11 mouse cellular contexts compared by ENCODE assay signal in genomic region chr7:101419013-101419770, GRCm38 (mm10). TPM values are rescaled to one million over a fixed set of nuclear protein-coding genes. Genes with fewer than 3 reads are reported as not detected.
DNase-seq lines count a peak whose midpoint lies in the region; ATAC-seq and TF ChIP-seq lines count a peak whose summit lies in the region.
"Had no signal": no experiment of that assay in that cellular context is flagged by ENCODE, and none has a peak within 500 bp of the region (broad histone marks: within the 10 kb centered on the region; RNA-seq: fewer than 3 reads in every experiment).

No protein-coding gene starts in this region.

- intact Hi-C loops in heart, postnatal 36 days (cut with DNase I): no loop called here

- no peak overlapping the region for H3K27ac ChIP-seq in forebrain, embryonic 15.5 days (replicated peaks)
- H3K27ac ChIP-seq: stomach, embryonic 15.5 days had no signal

- 4% methylated on average over 27 of the region's 27 CpGs for WGBS in forebrain, embryonic 15.5 days

- peaks cover 58% of the 10 kb centered on the region for H3K4me1 ChIP-seq in forebrain, embryonic 15.5 days

- H3K4me2 ChIP-seq in forebrain, embryonic 15.5 days (replicated peaks): peak overlapping the region; percentile 38
- H3K4me2 ChIP-seq in myocyte (ENCODE audit: low read depth): no peak overlapping the region
- H3K4me2 ChIP-seq: stomach, embryonic 15.5 days had no signal

- H3K27me3 ChIP-seq in forebrain, embryonic 15.5 days: peaks cover 6% of the 10 kb centered on the region; the same call in 1 of the 2 replicates
- no peaks in the 10 kb centered on the region for H3K27me3 ChIP-seq in myocyte (ENCODE audit: control insufficient read depth, insufficient read depth, insufficient read length)

- DNase-seq in lung, postnatal 10 days: peak; percentile 51
- no peak for DNase-seq in lung, postnatal 25 days (ENCODE audit: low spot score)
- DNase-seq in brain, adult 2 months (ENCODE audit: low read depth, low spot score): peak; percentile 40
- no peak for DNase-seq in natural killer cell, adult 2 months (ENCODE audit: low spot score in 2 of 2)
- no peak for DNase-seq in c-Kit-positive CD71-positive TER-119-positive erythroid progenitor cells, embryonic 14.5 days (ENCODE audit: low spot score)
- no peak for DNase-seq in heart, postnatal 36 days
- DNase-seq: kidney, adult 18-20 months had no signal

- H3K9me3 ChIP-seq in forebrain, embryonic 15.5 days: no peaks in the 10 kb centered on the region
- H3K9me3 ChIP-seq: stomach, embryonic 15.5 days had no signal

- no peak overlapping the region for H3ac ChIP-seq in myocyte (ENCODE audit: control insufficient read depth, insufficient read length)

- no peaks in the 10 kb centered on the region for H3K79me2 ChIP-seq in myocyte (ENCODE audit: control insufficient read depth, insufficient read depth)

- no peak for TF ChIP-seq POLR2A in myocyte (IDR thresholded peaks at IDR 0.05; ENCODE audit: insufficient read length, low read depth)

- no peaks in the 10 kb centered on the region for H3K36me3 ChIP-seq in forebrain, embryonic 15.5 days
- H3K36me3 ChIP-seq in myocyte (ENCODE audit: control insufficient read depth, insufficient read depth): no peaks in the 10 kb centered on the region
- H3K36me3 ChIP-seq: stomach, embryonic 15.5 days had no signal

- H3K4me3 ChIP-seq in forebrain, embryonic 15.5 days: no peak overlapping the region
- H3K4me3 ChIP-seq in myocyte: no peak overlapping the region
- H3K4me3 ChIP-seq: erythroblast, embryonic 14.5 days; stomach, embryonic 15.5 days had no signal

- no peak overlapping the region for H3K9ac ChIP-seq in forebrain, embryonic 15.5 days (replicated peaks)
- H3K9ac ChIP-seq: stomach, embryonic 15.5 days had no signal

- no peak for ATAC-seq in forebrain, embryonic 15.5 days (replicated peaks)

TF ChIP-seq in myocyte, 11 proteins besides CTCF, POLR2A, EP300 and RAD21:
- TF ChIP-seq E2F4 (IDR thresholded peaks at IDR 0.05; ENCODE audit: insufficient read depth) (no peak), REST (IDR thresholded peaks at IDR 0.05; ENCODE audit: insufficient read depth, insufficient read length) (peak; percentile 45)

RNA-seq across cellular contexts. Expression of gene Pde2a, which starts 2.3 kb away (rescaled TPM):
- 42.5 and 46.4 TPM in 2 replicates for polyA plus RNA-seq in forebrain, embryonic 15.5 days (2015; fragmentation: Nextera tagmentation; extraction: Ambion mirVana)
- 49.3 TPM for polyA plus RNA-seq in myocyte (2012; fragmentation: generic; extraction: Trizol)
- total RNA-seq in heart, postnatal 36 days (2021): 10 to 100 TPM; 51.8 to 74.3 TPM

RNA-seq across cellular contexts. Expression of gene Gm45837, which starts 8.5 kb away (rescaled TPM):
- polyA plus RNA-seq in forebrain, embryonic 15.5 days (2015; fragmentation: Nextera tagmentation; extraction: Ambion mirVana): 0.87 TPM in 1 of 2 replicates, not detected in the other
- 0.55 TPM for polyA plus RNA-seq in myocyte (2012; fragmentation: generic; extraction: Trizol)
- not detected for total RNA-seq in heart, postnatal 36 days (2021)
- polyA plus RNA-seq: erythroblast, embryonic 14.5 days had no signal

Comparison
In these comparisons a context has a peak if more than half of its experiments do, and no peak if none do; other contexts are left out.
1. DNase-seq: peak in lung, postnatal 10 days (single experiment) and brain, adult 2 months (single experiment); none in lung, postnatal 25 days (single experiment), natural killer cell, adult 2 months (0 of 2), c-Kit-positive CD71-positive TER-119-positive erythroid progenitor cells, embryonic 14.5 days (single experiment) and heart, postnatal 36 days (0 of 2).